Mouse (Mus musculus) gastrocnemius, adult 18-20 months (tissue): ENCODE results near the gene Tgfbr3. TPM values are rescaled to one million over a fixed set of nuclear protein-coding genes. Genes with fewer than 3 reads are reported as not detected.

Source experiments
- DNase-seq: peaks from one replicate; pipeline ENCODE4 v3.0.0; 2021; ENCODE audit warnings: low spot score
- total RNA-seq, 2 experiments: library from RNA; stranded (reverse); gene quantifications; 2 replicates each; pipeline ENCODE4 v1.2.3; 2021

The Tgfbr3 gene
- total RNA-seq, 2 experiments from 2014 or later, result 14.5 to 15.8 TPM

- DNase-seq, result peak; percentile 56
Measured at GRCm38 (mm10) chr5:107151320-107151719, 138.1 kb downstream of the Tgfbr3 start.

DNA sequence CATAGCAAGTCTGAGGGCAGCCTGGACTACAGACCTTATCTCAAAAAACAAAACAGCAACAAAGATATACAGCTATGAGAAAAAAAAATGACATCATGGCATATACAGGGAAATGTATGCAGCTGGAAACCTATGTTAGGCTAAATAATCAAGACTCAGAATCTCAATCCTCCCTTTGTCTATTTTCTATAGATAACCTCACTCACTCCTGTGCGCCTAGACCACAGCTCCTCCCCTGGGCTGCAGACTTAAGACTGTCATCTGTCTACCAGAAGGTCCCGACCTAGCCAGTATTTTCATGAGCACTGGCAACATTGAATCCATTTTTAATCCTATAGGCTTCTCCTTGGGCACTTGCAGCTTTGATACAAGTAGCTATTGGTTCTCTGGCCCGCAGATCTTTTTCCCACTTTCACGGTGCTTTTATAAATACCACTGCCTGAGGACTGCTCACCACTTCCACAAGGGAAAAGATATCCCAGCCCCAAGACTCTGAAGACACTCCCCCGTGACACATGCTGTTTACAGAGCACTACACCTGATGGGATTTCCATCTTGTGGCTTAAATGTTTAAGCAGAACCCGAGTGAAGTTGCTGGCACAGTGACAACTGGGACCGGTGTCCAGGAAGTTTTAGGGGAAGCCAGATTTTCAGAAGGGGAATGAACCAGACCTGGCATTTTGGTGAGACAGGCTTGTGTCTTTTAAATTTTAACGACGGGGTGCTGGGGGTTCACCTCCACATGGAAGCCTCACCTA lies 138.7 kb downstream of the Tgfbr3 start:
- peak; percentile 50 for DNase-seq

GRCm38 (mm10) chr5:107147951-107148766 lies 141.3 kb downstream of the Tgfbr3 start:
- peak; percentile 75 for DNase-seq

DNA sequence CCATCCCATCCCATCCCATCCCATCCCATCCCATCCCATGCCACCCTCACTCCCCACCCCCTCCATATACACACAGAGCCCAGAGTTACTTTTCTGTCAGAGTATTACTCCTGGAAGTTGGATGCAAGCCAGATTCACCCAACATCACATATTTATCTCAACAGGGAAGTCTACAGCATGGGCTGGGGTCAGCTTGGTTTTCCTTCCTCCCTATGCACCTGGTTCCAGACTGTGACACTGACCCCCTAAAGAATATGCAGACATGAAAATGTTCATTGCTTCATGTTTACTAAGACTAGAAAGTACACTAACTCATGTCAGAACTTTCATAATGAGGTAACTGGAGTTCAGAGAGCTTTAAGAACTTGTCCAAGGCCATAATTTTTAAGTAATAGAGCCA lies 142.0 kb downstream of the Tgfbr3 start:
- DNase-seq, result no peak

DNA sequence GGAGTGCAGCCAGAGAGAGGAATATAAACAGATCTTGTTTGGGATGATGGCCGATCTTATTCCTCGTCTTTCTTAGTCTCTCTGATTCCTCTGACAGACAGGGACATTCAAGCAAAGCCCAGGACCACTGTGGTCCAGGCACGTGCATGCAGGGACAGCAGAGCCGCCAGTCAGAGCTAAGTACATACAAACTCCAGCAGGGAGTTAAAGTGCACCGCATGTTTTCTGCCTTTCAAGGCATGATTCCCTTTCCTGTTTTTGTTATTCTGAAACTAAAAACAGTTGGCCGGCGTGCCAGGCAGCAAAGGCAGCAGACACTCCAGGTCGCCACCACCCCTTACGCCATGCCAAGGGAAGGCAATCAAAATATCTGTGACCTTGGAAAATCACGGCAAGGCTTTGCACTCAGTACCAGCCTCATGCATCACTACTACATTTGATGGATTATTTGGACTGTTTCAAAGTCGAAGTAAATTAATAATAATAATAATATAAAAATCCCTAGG lies 143.3 kb downstream of the Tgfbr3 start:
- DNase-seq, result no peak

- DNase-seq, result no peak
Measured at GRCm38 (mm10) chr5:107145125-107145524, 144.3 kb downstream of the Tgfbr3 start.

DNA sequence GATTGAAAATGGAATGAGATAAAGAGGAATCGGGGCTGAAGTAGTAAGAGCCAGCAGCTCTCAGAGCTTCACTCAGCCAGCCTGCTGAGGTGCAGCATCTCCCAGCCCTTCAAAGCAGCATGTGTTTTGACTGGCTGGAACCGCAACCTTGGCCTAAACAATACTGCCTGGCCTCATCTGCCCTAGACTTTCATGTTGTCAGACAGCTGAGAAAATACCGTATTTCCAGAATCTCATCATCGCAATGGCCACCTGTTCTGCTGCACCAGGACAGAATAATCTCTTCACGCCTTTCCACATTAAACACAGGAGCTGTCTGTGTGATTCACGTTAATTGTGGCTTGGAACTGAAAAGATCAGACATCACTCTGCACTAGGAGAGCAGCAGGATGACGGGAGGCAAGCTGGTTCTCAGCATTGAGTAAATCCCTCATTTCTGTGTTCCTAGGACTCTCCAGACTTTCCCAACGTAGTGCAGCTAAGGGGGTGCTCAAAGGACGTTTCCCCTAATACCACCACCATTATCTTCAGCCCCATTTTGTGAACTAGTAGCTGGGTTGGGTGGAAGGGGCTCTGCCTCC lies 145.1 kb downstream of the Tgfbr3 start:
- DNase-seq, result no peak

DNA sequence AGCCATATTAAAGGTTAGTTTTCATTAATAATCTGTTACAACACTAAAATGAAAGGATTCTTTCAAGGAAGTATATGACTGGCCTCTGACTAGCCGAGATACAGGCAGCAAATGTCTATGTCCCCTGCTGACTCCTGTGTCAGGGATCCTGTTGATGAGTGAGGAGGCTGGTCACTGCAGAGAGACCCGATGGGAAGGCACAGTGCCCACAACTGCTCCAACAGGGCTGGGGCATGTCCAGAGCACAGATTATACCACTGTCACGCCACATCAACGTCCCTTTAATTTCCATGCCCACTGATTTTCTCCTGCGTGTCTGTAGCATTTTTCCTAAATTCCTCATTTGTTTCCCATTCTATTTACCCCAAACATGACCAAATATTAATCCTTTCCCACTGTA lies 146.0 kb downstream of the Tgfbr3 start:
- no peak for DNase-seq

DNA sequence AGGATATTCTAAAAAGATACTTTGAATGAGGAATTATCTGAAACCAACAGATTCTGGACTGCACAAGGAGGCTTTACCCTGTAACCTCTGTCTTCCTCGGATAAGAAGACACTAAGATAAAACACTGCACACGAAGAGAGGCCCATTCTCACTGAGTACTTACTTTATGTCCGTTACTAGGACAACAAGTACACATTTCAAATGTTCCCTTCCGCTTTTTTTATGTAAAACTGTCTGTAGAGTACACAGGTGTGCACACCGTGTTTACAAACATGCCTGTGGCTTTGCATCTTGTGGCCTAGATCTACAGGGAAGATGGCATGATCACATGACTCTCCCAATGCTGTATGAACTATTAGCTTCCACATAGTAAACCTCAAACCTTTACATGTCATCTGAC lies 146.6 kb downstream of the Tgfbr3 start:
- no peak for DNase-seq

DNA sequence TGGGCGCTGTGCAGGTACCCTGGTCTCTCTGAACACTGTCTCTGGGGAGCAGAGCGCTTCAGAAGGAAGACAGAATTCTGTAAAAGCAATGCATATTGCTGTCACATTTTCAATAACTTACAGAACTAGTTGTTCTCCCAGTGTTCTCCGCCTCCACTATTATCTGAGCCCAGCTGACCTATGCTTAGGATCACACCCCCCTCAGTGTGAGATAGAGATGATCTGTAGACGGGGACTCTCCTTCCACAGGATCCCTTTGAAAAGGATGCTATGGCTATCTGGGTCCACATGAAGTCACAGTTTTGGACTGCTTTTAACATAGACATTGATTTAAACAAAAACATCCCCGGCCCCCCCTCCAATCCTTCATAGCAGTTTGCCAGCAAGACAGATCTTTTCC lies 148.1 kb downstream of the Tgfbr3 start:
- DNase-seq, result no peak

- DNase-seq, result no peak
Measured at GRCm38 (mm10) chr5:107139800-107140651, 149.4 kb downstream of the Tgfbr3 start.

DNA sequence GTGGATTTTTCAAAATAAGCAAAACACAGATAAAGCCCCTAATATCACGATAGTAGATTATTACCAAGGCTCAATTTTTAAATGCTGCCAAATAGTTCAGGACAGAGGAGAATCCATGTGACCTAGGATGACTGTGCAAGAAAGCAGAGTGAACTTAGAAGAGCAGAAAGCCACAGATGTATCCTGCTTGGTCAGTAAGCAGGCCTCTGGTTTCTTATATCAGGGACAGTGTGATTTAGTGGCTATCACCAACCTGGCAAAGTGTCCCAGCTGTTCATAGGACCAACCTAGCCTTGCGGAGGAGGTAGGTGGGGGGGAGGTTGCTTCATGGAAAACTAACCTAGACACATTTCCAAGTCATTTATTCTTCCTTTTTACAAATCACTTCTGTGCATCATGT lies 156.1 kb downstream of the Tgfbr3 start:
- DNase-seq, result no peak

- no peak for DNase-seq
Measured at GRCm38 (mm10) chr5:107132231-107132630, 157.2 kb downstream of the Tgfbr3 start.

GRCm38 (mm10) chr5:107129304-107129703 lies 160.1 kb downstream of the Tgfbr3 start:
- DNase-seq, result no peak

- DNase-seq, result no peak
Measured at GRCm38 (mm10) chr5:107126561-107126960, 162.9 kb downstream of the Tgfbr3 start.

DNA sequence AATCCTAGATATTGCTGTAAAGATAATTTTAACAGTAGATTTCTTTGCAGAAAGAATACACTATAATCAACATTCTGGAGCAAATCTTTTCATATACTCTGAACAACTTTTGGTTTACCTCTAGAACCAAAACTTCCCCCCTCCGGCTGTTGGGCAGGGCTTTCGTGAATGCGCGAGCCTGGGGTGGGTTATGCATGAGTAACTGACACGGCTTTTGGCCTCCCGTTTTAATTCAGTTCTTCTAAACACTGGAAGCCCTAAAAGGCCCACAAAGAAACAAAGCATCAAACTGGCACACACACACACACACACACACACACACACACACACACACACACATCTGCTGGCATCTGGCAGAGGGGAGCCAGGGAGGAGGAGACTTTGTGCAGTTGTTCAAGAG lies 164.3 kb downstream of the Tgfbr3 start:
- no peak for DNase-seq

DNA sequence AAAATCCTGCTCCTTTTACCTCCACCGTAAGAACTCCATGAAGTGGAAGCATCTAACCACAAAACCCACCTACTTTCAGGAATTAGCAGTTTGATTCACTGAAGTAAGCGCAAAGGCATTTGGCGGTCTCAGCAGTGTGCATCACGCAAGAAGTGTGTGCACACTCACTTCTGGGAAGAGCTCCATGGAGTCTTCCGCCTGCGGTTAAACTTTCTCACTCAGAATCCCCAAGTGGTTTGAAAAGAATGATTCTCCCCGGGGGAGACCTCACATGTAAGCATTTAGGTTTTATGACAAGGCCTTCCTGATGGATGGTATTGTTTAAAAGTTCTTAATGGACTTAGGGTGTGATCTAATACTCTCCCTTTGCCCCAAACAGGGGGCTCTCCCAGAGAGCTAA lies 164.9 kb downstream of the Tgfbr3 start:
- peak; percentile 52 for DNase-seq

DNA sequence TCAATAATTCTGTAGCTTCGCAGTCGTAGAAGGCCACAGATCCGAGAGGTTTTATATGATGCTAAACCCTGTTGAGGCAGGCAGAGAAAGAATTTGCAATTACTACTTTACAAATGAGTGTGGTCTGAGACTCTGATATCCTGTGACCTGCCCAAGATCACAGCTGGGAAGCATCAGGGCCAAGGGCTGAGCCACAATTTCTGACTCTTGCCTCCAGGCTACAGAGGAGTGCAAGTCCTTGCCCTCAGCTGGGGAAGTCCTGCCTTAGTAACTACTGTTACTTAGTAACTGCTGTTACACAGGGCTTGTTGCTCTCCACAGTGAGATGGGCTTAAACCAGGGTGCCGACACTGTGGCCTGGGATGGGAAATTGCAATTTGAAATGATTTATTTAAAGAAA lies 166.8 kb downstream of the Tgfbr3 start:
- peak; percentile 52 for DNase-seq

DNA sequence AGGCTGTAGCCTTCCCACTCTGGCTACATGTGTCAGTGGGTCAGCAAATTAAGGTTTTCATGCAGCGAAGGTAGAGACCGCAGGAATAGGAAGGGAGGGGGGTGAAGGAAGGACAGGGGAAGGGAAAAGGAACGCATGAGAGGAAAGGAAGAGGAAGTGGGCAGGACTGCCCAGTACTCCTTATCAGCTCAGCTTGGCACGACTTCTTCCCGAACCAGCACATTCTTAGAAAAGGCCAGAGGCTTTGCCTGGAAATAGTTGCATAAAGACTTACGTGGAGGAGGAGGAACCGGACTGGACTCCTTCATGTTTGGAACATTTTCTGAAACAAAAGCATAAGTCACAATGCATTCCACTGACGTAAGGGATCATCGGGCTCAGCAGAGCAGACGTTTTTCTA lies 168.3 kb downstream of the Tgfbr3 start:
- DNase-seq, result no peak

DNA sequence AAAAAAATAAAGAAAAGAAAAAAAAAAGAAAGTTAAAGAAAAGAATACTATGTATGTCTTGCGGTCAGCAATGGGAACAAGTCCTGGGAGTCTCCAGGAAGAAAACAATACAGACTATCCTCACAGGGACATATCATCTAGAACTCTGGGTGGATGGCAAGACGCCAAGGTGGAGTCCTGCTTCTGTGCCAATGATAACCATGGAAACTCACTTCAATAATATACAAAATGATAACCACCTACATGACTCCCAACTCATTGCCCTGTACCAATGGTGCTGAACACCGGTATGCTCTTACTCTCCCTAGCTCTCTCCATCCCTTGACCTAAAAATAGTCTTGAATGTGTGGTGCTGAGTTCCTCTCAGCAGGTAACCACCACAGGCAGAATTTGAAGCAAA lies 168.8 kb downstream of the Tgfbr3 start:
- no peak for DNase-seq

- DNase-seq, result no peak
Measured at GRCm38 (mm10) chr5:107119896-107120295, 169.5 kb downstream of the Tgfbr3 start.
